Mouse (Mus musculus): ENCODE measurements around the gene Pip5kl1.

Pip5kl1 gene

GRCm38 (mm10) chr2:32585149-32585714 lies 10.6 kb downstream of the Pip5kl1 start:
- DNase-seq (ENCODE audit: low spot score in 2 of 2), result no peak

GRCm38 (mm10) chr2:32586871-32587351 lies 12.3 kb downstream of the Pip5kl1 start, which contains the start of gene St6galnac4:
St6galnac4 (plus strand) TSS chr2:32587095.
- peak; percentile 87 to 92 for DNase-seq (ENCODE audit: low spot score in 2 of 2)

GRCm38 (mm10) chr2:32587731-32588321 lies 13.2 kb downstream of the Pip5kl1 start:
- no peak for DNase-seq (ENCODE audit: low spot score in 2 of 2)

GRCm38 (mm10) chr2:32589213-32589795 lies 14.7 kb downstream of the Pip5kl1 start:
- no peak for DNase-seq (ENCODE audit: low spot score in 2 of 2)

- DNase-seq (ENCODE audit: low spot score in 2 of 2), result no peak
Measured at GRCm38 (mm10) chr2:32590224-32590623, 15.6 kb downstream of the Pip5kl1 start.

GRCm38 (mm10) chr2:32591249-32591648 lies 16.7 kb downstream of the Pip5kl1 start:
- no peak for DNase-seq (ENCODE audit: low spot score in 2 of 2)

GRCm38 (mm10) chr2:32596725-32597124 lies 22.1 kb downstream of the Pip5kl1 start:
- DNase-seq (ENCODE audit: low spot score in 2 of 2), result no peak

- DNase-seq (ENCODE audit: low spot score in 2 of 2), result no peak
Measured at GRCm38 (mm10) chr2:32597248-32597647, 22.7 kb downstream of the Pip5kl1 start.

- DNase-seq (ENCODE audit: low spot score in 2 of 2), result no peak
Measured at GRCm38 (mm10) chr2:32597699-32598098, 23.1 kb downstream of the Pip5kl1 start.

- no peak for DNase-seq (ENCODE audit: low spot score in 2 of 2)
Measured at GRCm38 (mm10) chr2:32598506-32598905, 23.9 kb downstream of the Pip5kl1 start.

GRCm38 (mm10) chr2:32599409-32599808 lies 24.8 kb downstream of the Pip5kl1 start, which contains the start of gene St6galnac6:
St6galnac6 (plus strand) TSS chr2:32599709.
- no peak for DNase-seq (ENCODE audit: low spot score in 2 of 2)

GRCm38 (mm10) chr2:32601417-32602065 lies 26.9 kb downstream of the Pip5kl1 start:
- DNase-seq (ENCODE audit: low spot score in 2 of 2), result no peak

GRCm38 (mm10) chr2:32602600-32603054 lies 28.0 kb downstream of the Pip5kl1 start:
- peak; percentile 77 to 90 for DNase-seq (ENCODE audit: low spot score in 2 of 2)

GRCm38 (mm10) chr2:32604631-32605030 lies 30.0 kb downstream of the Pip5kl1 start:
- DNase-seq (ENCODE audit: low spot score in 2 of 2), result no peak

GRCm38 (mm10) chr2:32606161-32607142 lies 31.9 kb downstream of the Pip5kl1 start:
- DNase-seq (ENCODE audit: low spot score in 2 of 2), result peak; percentile 52 to 69

GRCm38 (mm10) chr2:32607262-32607947 lies 32.8 kb downstream of the Pip5kl1 start:
- no peak for DNase-seq (ENCODE audit: low spot score in 2 of 2)

- DNase-seq (ENCODE audit: low spot score in 2 of 2), result no peak
Measured at GRCm38 (mm10) chr2:32608141-32608777, 33.7 kb downstream of the Pip5kl1 start.

GRCm38 (mm10) chr2:32608778-32609435 lies 34.3 kb downstream of the Pip5kl1 start:
- no peak for DNase-seq (ENCODE audit: low spot score in 2 of 2)

GRCm38 (mm10) chr2:32610610-32611229 lies 36.1 kb downstream of the Pip5kl1 start:
- peak in 1 of 2 experiments; percentile 28 for DNase-seq (ENCODE audit: low spot score in 2 of 2)
